Mouse (Mus musculus) hindbrain, embryonic 16.5 days (tissue): ENCODE measurements at regions not wholly inside any gene's neighbourhood (a gene's known extent, or its start where the extent isn't known, plus 50 kb on each side); places are given as distances from the start of the nearest gene placed in this dataset.

Experiments
- ATAC-seq: fragments of 200-750 bp; cut with Nextera tagmentation; 2 replicates; pipeline ENCODE4 v1.8.0; 2017; ENCODE audit warnings: moderate TSS enrichment, moderate library complexity
- H3K27ac ChIP-seq: fragments of 300-500 bp; sonication (generic); 2 replicates; pipeline ENCODE4 v1.5.1; 2014; ENCODE audit warnings: low read depth, mild to moderate bottlenecking, control low read depth, low read length, moderate library complexity
- H3K27me3 ChIP-seq: fragments of 300-500 bp; sonication (generic); replicated peaks from 2 replicates; pipeline ENCODE4 v1.6.1; 2014; ENCODE audit warnings: low read length; ENCODE audit not compliant: control insufficient read depth, insufficient read depth
- H3K36me3 ChIP-seq: fragments of 300-500 bp; sonication (generic); 2 replicates; pipeline ENCODE4 v1.6.1; 2014; ENCODE audit warnings: mild to moderate bottlenecking, low read length, moderate library complexity, mixed read lengths; ENCODE audit not compliant: control insufficient read depth, insufficient read depth
- H3K4me1 ChIP-seq: fragments of 300-500 bp; sonication (generic); 2 replicates; pipeline ENCODE4 v1.6.1; 2014; ENCODE audit warnings: low read depth, low read length; ENCODE audit not compliant: control insufficient read depth, insufficient read depth
- H3K4me2 ChIP-seq: fragments of 300-500 bp; sonication (generic); 2 replicates; pipeline ENCODE4 v1.6.1; 2014; ENCODE audit warnings: mild to moderate bottlenecking, low read length, control low read depth, moderate library complexity
- H3K4me3 ChIP-seq: fragments of 300-500 bp; sonication (generic); 2 replicates; pipeline ENCODE4 v1.5.1; 2014; ENCODE audit warnings: mild to moderate bottlenecking, low read length, control low read depth, moderate library complexity
- H3K9ac ChIP-seq: fragments of 300-500 bp; sonication (generic); 2 replicates; pipeline ENCODE4 v1.6.1; 2014; ENCODE audit warnings: low read depth, mild to moderate bottlenecking, control low read depth, low read length, moderate library complexity
- H3K9me3 ChIP-seq: fragments of 300-500 bp; sonication (generic); 2 replicates; pipeline ENCODE4 v1.6.1; 2014; ENCODE audit warnings: mild to moderate bottlenecking, low read length, moderate library complexity; ENCODE audit not compliant: control insufficient read depth
- WGBS: fragments of 180-500 bp; shearing (Covaris S2); extraction: QIAGEN DNeasy Blood & Tissue Kit; methylation state at CpG from one replicate; pipeline ENCODE4 v1.1.7; 2014; 5-methylcytosine and 5-hydroxymethylcytosine counted together

DNA sequence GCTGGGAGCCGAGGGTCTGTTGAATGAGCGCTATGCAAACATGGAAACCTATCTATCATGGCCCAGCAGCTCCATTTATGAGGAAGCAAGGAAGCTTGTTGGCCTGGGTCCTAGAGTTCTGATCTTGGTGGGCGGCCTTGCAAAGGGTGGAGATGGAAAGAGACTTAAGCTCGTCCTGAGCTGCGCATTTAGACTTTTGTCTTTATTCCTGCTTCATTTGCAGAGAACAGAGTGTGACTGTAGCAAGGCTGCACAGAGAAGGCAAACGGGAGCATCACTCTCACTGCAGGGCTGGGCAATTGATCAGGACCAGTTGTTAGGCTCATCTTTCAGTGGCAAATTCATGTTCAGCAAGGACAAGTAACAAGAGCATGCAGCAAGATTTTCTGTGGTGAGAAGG, 177.2 kb downstream of the Plod2 start:
- Histone ChIP-seq H3K4me3 (no peak overlapping the region), H3K36me3 (no peaks in the 10 kb centered on the region), H3K4me1 (no peaks in the 10 kb centered on the region; the same call in 1 of the 2 replicates), H3K4me2 (no peak overlapping the region), H3K9me3 (no peaks in the 10 kb centered on the region), H3K27me3 (no peaks in the 10 kb centered on the region), H3K9ac (no peak overlapping the region), H3K27ac (no peak overlapping the region)
- no peak for ATAC-seq
- whole genome bisulfite sequencing, result 61% methylated on average over 6 of the region's 6 CpGs

DNA sequence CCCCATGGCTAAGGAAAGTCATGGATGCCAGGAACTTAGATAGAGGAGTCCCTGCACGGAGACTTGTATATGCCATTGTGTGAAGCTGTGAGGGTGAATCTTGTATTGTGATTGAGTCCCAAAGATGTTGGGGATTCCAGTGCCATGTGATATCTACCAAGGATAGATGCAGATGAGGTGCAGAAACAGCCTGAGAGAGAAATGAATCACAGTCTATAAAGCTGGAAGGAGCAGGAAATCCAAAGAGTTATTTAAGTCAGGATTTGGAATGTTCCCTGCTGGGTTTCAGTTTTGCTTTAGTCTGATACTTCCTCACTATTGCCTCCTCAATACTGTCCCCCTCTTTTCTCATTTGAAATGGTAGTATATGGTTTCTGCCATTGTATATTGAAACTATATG, 186.8 kb downstream of the Plod2 start:
- Histone ChIP-seq H3K4me3 (no peak overlapping the region), H3K4me2 (no peak overlapping the region), H3K27me3 (no peaks in the 10 kb centered on the region), H3K9ac (no peak overlapping the region), H3K4me1 (no peaks in the 10 kb centered on the region), H3K27ac (no peak overlapping the region), H3K36me3 (no peaks in the 10 kb centered on the region), H3K9me3 (no peaks in the 10 kb centered on the region)
- no peak for ATAC-seq
- 89% methylated on average over 1 of the region's 1 CpGs for WGBS

DNA sequence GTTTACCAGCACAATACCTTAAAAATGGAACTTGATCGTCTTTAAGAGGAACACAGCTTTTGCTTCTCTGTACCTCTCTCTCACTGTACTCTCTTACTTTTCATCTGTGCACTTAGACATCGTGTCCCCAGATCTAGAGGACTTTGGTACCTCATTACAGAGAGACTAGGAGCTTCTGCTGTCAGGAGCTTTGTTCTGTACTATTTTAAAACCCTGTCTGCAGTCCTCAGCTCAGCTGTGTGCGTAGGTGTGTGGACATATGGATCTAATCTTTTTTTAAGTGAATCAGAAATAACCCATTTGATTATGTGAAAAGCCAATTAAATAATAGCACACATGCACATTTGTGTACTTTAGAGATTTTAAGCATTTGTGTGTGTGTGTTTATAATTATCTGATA, 189.4 kb downstream of the Plod2 start:
- no peak overlapping the region for H3K4me3 ChIP-seq
- H3K27ac ChIP-seq, result no peak overlapping the region
- no peak overlapping the region for H3K9ac ChIP-seq
- H3K4me2 ChIP-seq, result no peak overlapping the region
- no peaks in the 10 kb centered on the region for H3K36me3 ChIP-seq
- H3K4me1 ChIP-seq, result no peaks in the 10 kb centered on the region
- no peaks in the 10 kb centered on the region for H3K9me3 ChIP-seq
- H3K27me3 ChIP-seq, result no peaks in the 10 kb centered on the region
- no peak for ATAC-seq
- WGBS, result 85% methylated on average over 3 of the region's 3 CpGs

DNA sequence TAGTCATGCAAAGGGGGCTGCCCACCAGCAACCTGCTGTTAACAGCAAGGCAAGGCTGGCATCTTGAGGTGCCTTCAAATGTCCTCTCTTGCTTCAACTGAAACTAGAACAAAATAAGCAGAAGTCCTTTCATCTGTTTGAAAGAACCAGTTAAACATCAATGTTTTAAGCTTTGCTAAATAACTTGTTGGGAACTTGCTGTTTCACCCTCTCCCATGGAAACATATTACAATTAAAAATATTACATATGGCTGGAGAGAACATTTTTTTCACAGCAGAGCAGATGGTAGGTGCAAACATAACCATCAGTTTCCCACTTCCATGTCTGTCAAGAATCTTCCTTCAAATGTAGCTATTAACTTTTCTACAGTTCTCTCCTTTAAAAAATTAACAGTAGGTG, 225.5 kb downstream of the Plod2 start:
- Histone ChIP-seq H3K9me3 (no peaks in the 10 kb centered on the region), H3K36me3 (no peaks in the 10 kb centered on the region), H3K9ac (no peak overlapping the region), H3K4me2 (no peak overlapping the region), H3K4me1 (no peaks in the 10 kb centered on the region), H3K27me3 (no peaks in the 10 kb centered on the region), H3K27ac (no peak overlapping the region), H3K4me3 (no peak overlapping the region)
- no peak for ATAC-seq

DNA sequence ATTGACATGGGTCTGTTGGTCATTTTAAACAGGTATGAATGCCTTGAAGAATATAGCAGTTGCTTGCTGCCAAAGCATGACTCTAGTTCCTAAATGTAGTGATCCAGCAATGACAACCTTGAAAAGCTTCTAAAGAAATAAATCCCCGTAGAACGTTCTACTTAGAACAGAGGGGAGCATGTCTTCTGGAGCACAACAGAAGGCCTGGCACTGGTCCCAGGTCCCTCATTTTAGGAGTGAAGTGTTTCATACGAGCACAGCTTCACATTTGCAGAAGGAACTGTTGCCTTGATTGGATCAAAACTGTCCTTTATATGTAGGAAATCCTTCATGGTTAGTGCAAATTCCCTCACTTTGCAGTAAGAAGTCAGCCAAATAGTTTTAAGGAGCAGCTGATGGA, 226.4 kb downstream of the Plod2 start:
- no peaks in the 10 kb centered on the region for H3K27me3 ChIP-seq

DNA sequence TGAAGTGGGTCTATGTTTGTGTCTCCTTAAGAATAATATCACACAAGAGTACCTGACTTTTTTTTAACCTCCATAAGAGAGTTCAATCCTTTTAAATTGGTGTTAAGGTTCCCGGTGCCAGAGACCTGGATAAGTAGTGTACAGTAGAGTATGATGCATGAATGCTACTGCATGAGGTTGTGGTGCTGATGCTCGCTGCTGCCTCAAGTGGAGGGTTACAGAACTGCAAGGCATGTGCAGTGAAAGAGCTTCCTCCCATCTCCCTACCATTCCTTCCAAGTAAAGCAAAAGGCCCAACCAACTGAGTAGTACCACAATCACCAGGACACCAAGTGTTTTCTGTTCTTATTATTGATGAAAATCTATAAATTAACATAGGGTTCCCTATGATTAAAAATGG, 227.5 kb downstream of the Plod2 start:
- 69% methylated on average over 2 of the region's 2 CpGs for WGBS

More for the DNA sequence above, 226.4 kb downstream of the Plod2 start:
- Histone ChIP-seq H3K4me2 (no peak overlapping the region), H3K9ac (no peak overlapping the region), H3K4me1 (no peaks in the 10 kb centered on the region), H3K4me3 (no peak overlapping the region), H3K27ac (no peak overlapping the region), H3K9me3 (no peaks in the 10 kb centered on the region), H3K36me3 (no peaks in the 10 kb centered on the region)
- ATAC-seq, result no peak
- 63% methylated on average over 3 of the region's 3 CpGs for WGBS

DNA sequence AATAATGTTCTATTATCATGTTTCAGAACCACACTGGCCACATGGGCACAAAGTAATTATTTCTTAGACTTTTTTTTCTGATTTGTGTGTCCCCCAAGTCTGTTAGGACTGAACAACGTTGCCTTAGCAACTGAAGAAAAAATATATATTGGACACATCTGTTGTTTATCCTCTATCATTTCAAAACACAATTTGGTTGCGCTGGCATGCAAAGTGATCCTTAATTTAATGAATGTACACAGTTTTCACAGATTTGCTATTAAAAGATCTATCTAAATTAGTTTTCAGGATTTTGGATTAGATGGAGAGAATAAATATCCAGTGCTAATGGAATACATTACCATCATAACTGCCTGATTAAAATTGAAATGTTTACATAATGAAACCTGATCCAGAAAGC, 229.0 kb downstream of the Plod2 start:
- H3K4me3 ChIP-seq, result no peak overlapping the region
- H3K36me3 ChIP-seq, result no peaks in the 10 kb centered on the region
- ATAC-seq, result no peak
- no peaks in the 10 kb centered on the region for H3K4me1 ChIP-seq
- no peak overlapping the region for H3K27ac ChIP-seq
- no peak overlapping the region for H3K4me2 ChIP-seq
- H3K27me3 ChIP-seq, result no peaks in the 10 kb centered on the region
- no peaks in the 10 kb centered on the region for H3K9me3 ChIP-seq
- WGBS, result 70% methylated on average over 2 of the region's 2 CpGs
- no peak overlapping the region for H3K9ac ChIP-seq

More for the DNA sequence above, 227.5 kb downstream of the Plod2 start:
- no peaks in the 10 kb centered on the region for H3K27me3 ChIP-seq
- no peaks in the 10 kb centered on the region for H3K9me3 ChIP-seq
- H3K4me1 ChIP-seq, result no peaks in the 10 kb centered on the region
- H3K4me3 ChIP-seq, result no peak overlapping the region
- no peaks in the 10 kb centered on the region for H3K36me3 ChIP-seq
- H3K9ac ChIP-seq, result no peak overlapping the region
- no peak for ATAC-seq
- no peak overlapping the region for H3K27ac ChIP-seq
- H3K4me2 ChIP-seq, result no peak overlapping the region

DNA sequence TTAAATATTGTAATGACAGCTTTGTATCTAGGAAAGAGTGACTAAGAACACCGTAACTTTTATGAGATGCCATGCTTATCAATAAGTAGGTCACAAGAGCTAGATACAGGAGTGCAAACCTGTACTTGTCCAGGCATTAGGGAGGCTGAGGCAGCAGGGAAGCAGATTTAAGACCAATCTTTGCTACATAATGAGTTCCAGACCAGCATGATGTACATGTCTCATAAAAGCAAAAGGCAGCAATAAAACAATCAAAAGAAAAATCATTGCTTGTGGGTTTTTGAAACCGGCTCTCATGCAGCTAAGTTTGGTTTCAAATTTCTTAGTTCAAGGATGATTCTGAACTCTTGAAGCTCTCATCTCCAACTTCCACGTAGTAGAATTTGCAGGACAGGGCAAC, 229.7 kb downstream of the Plod2 start:
- Histone ChIP-seq H3K4me1 (no peaks in the 10 kb centered on the region), H3K4me2 (no peak overlapping the region), H3K27me3 (no peaks in the 10 kb centered on the region), H3K9ac (no peak overlapping the region), H3K4me3 (no peak overlapping the region), H3K9me3 (no peaks in the 10 kb centered on the region), H3K36me3 (no peaks in the 10 kb centered on the region), H3K27ac (no peak overlapping the region)
- 81% methylated on average over 3 of the region's 3 CpGs for WGBS
- ATAC-seq, result no peak

DNA sequence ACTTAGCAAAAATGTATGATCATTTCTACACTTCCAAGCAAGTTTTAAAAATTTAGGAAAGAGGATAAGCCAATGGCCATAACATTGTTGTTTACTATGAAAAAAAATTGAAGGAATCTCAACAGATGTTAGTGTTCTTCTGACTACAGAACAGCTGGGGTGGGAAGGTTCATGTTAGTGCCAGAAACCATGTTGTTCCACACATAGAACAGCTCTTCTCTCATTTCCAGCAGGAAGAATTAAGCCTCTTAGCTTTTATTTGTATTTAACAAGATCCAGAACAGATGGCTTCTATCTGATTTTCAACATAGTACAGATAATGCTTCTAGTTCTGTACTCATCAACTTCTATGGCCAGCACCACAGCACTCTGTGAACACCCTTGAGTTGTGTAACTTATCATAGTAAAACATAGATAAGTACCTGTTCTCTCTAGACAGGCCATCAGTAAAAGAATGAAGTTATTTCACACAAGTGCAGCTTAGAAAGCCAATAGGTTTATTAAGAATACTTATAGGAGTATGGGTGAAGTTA, 241.0 kb downstream of the Plod2 start:
- Histone ChIP-seq H3K4me2 (no peak overlapping the region), H3K36me3 (no peaks in the 10 kb centered on the region), H3K9ac (no peak overlapping the region), H3K4me3 (no peak overlapping the region), H3K27ac (no peak overlapping the region), H3K4me1 (no peaks in the 10 kb centered on the region), H3K27me3 (no peaks in the 10 kb centered on the region), H3K9me3 (no peaks in the 10 kb centered on the region)
- no peak for ATAC-seq

DNA sequence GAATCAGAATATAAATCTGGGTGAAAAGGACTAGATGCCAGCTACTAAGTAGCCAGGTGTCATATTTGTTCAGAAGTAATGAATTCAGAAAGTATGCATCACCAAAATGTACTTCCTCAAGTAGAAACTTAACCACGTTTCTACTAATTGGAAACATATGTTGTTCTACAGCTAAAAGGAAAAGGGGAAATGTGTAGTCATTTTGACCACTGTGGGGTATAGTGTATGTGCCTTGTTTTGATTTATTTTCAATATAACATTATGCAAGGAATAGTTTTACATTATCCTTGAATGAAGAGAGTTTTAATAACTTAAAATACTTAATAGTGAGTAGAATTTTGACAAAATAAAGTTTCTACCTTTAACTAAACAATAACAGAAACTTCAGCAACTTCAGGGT, 257.7 kb downstream of the Plod2 start:
- no peaks in the 10 kb centered on the region for H3K4me1 ChIP-seq
- no peak for ATAC-seq
- WGBS, result 67% methylated on average over 1 of the region's 1 CpGs
- H3K27me3 ChIP-seq, result no peaks in the 10 kb centered on the region
- H3K36me3 ChIP-seq, result no peaks in the 10 kb centered on the region
- H3K4me3 ChIP-seq, result no peak overlapping the region
- no peaks in the 10 kb centered on the region for H3K9me3 ChIP-seq
- H3K27ac ChIP-seq, result no peak overlapping the region
- no peak overlapping the region for H3K4me2 ChIP-seq
- no peak overlapping the region for H3K9ac ChIP-seq
